Mouse (Mus musculus): Measurements from ENCODE around the gene Mtfr1l. TPM values are rescaled to one million over a fixed set of nuclear protein-coding genes. Genes with fewer than 3 reads are reported as not detected.

The Mtfr1l gene
- polyA plus RNA-seq (2016; fragmentation: Nextera tagmentation; extraction: Ambion mirVana) = 137 and 140 TPM in 2 replicates

GRCm38 (mm10) chr4:134534932-134535786 is at the start of gene Mtfr1l:
Gene Mtfr1l (minus strand): TSS chr4:134535387.
- Histone ChIP-seq H3K9me3 (replicated peaks) (no peaks in the 10 kb centered on the region), H3K4me3 (peak within 1 kb of the TSS; percentile 96), H3K4me2 (replicated peaks) (peak within 1 kb of the TSS; percentile 83), H3K36me3 (peaks cover 32% of the 10 kb centered on the region), H3K27me3 (no peaks in the 10 kb centered on the region), H3K9ac (peak within 1 kb of the TSS; percentile 87), H3K27ac (peak within 1 kb of the TSS; percentile 87), H3K4me1 (peaks cover 14% of the 10 kb centered on the region)
- ATAC-seq (ENCODE audit: low FRiP score) = peak; percentile 97
- under 1% methylated on average over 70 of the region's 71 CpGs for WGBS

GRCm38 (mm10) chr4:134583513-134583912 is 48.3 kb upstream of the Mtfr1l start:
- WGBS = 73% methylated on average over 3 of the region's 3 CpGs
- ATAC-seq (ENCODE audit: low FRiP score) = no peak
- Histone ChIP-seq H3K36me3 (no peaks in the 10 kb centered on the region), H3K27me3 (peaks cover 7% of the 10 kb centered on the region), H3K9ac (no peak overlapping the region), H3K9me3 (replicated peaks) (no peaks in the 10 kb centered on the region), H3K27ac (no peak overlapping the region), H3K4me2 (replicated peaks) (no peak overlapping the region), H3K4me3 (no peak overlapping the region), H3K4me1 (peaks cover 30% of the 10 kb centered on the region)

GRCm38 (mm10) chr4:134581365-134581764 is 46.2 kb upstream of the Mtfr1l start:
- Histone ChIP-seq H3K27ac (no peak overlapping the region), H3K4me1 (peaks cover 33% of the 10 kb centered on the region), H3K4me3 (no peak overlapping the region), H3K27me3 (peaks cover 7% of the 10 kb centered on the region), H3K36me3 (no peaks in the 10 kb centered on the region), H3K9me3 (replicated peaks) (no peaks in the 10 kb centered on the region), H3K4me2 (replicated peaks) (no peak overlapping the region), H3K9ac (no peak overlapping the region)
- no peak for ATAC-seq (ENCODE audit: low FRiP score)
- WGBS = 53% methylated on average over 8 of the region's 8 CpGs

- WGBS = 69% methylated on average over 15 of the region's 15 CpGs
- H3K27me3 ChIP-seq = peaks cover 7% of the 10 kb centered on the region
- no peak for ATAC-seq (ENCODE audit: low FRiP score)
- H3K9ac ChIP-seq = no peak overlapping the region
- no peak overlapping the region for H3K27ac ChIP-seq
- H3K9me3 ChIP-seq (replicated peaks) = no peaks in the 10 kb centered on the region
- H3K4me3 ChIP-seq = no peak overlapping the region
- H3K4me1 ChIP-seq = peaks cover 37% of the 10 kb centered on the region
- H3K36me3 ChIP-seq = no peaks in the 10 kb centered on the region
- no peak overlapping the region for H3K4me2 ChIP-seq (replicated peaks)
These were observed 45.4 kb upstream of the Mtfr1l start for GRCm38 (mm10) chr4:134580351-134581148.

GRCm38 (mm10) chr4:134579620-134580019 is 44.4 kb upstream of the Mtfr1l start:
- peak overlapping the region; percentile 11; the same call in 1 of the 2 replicates for H3K4me2 ChIP-seq (replicated peaks)
- WGBS = 38% methylated on average over 5 of the region's 5 CpGs
- H3K9me3 ChIP-seq (replicated peaks) = no peaks in the 10 kb centered on the region
- no peak overlapping the region; the same call in 1 of the 2 replicates for H3K4me3 ChIP-seq
- H3K27ac ChIP-seq = no peak overlapping the region
- ATAC-seq (ENCODE audit: low FRiP score) = no peak
- peaks cover 7% of the 10 kb centered on the region for H3K27me3 ChIP-seq
- H3K9ac ChIP-seq = peak overlapping the region; percentile 27; the same call in 1 of the 2 replicates
- H3K36me3 ChIP-seq = no peaks in the 10 kb centered on the region
- H3K4me1 ChIP-seq = peaks cover 41% of the 10 kb centered on the region

GRCm38 (mm10) chr4:134579212-134579611 is 44.0 kb upstream of the Mtfr1l start:
- H3K27me3 ChIP-seq = peaks cover 7% of the 10 kb centered on the region
- no peaks in the 10 kb centered on the region for H3K36me3 ChIP-seq
- peaks cover 41% of the 10 kb centered on the region for H3K4me1 ChIP-seq
- ATAC-seq (ENCODE audit: low FRiP score) = no peak
- H3K27ac ChIP-seq = no peak overlapping the region
- no peak overlapping the region; the same call in 1 of the 2 replicates for H3K4me3 ChIP-seq
- H3K4me2 ChIP-seq (replicated peaks) = peak overlapping the region; percentile 11; the same call in 1 of the 2 replicates
- 18% methylated on average over 11 of the region's 11 CpGs for WGBS
- peak overlapping the region; percentile 27; the same call in 1 of the 2 replicates for H3K9ac ChIP-seq
- no peaks in the 10 kb centered on the region; the same call in 1 of the 2 replicates for H3K9me3 ChIP-seq (replicated peaks)

- no peak overlapping the region for H3K4me3 ChIP-seq
- no peaks in the 10 kb centered on the region for H3K36me3 ChIP-seq
- peaks cover 7% of the 10 kb centered on the region for H3K27me3 ChIP-seq
- H3K4me2 ChIP-seq (replicated peaks) = no peak overlapping the region
- no peak overlapping the region for H3K27ac ChIP-seq
- 73% methylated on average over 5 of the region's 5 CpGs for WGBS
- H3K4me1 ChIP-seq = peaks cover 41% of the 10 kb centered on the region
- ATAC-seq (ENCODE audit: low FRiP score) = no peak
- no peak overlapping the region for H3K9ac ChIP-seq
- H3K9me3 ChIP-seq (replicated peaks) = no peaks in the 10 kb centered on the region; the same call in 1 of the 2 replicates
These were observed 43.2 kb upstream of the Mtfr1l start for GRCm38 (mm10) chr4:134578407-134578806.

DNA sequence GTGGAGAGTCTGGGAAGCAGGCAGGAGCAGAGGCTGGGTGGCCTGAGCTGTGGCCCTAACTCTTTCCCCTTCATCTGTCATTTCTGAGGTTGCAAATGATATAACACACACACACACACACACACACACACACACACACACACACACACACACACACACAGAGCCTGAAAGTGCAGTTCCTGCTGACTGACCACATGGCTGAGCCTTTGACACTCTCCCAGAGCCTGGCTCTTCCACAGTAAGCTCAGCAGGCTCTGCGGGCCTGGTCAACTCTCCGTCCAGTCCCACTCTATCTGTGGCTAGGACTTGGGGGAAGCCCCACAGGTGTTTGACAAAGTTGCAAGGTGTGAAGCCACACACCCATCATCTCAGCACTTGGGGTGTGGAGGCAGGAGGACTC is 42.1 kb upstream of the Mtfr1l start:
- Histone ChIP-seq H3K4me3 (no peak overlapping the region), H3K4me1 (peaks cover 44% of the 10 kb centered on the region), H3K36me3 (no peaks in the 10 kb centered on the region), H3K9me3 (replicated peaks) (no peaks in the 10 kb centered on the region; the same call in 1 of the 2 replicates), H3K9ac (no peak overlapping the region), H3K27me3 (peaks cover 7% of the 10 kb centered on the region), H3K4me2 (replicated peaks) (no peak overlapping the region), H3K27ac (no peak overlapping the region)
- ATAC-seq (ENCODE audit: low FRiP score) = no peak
- 75% methylated on average over 2 of the region's 2 CpGs for WGBS

DNA sequence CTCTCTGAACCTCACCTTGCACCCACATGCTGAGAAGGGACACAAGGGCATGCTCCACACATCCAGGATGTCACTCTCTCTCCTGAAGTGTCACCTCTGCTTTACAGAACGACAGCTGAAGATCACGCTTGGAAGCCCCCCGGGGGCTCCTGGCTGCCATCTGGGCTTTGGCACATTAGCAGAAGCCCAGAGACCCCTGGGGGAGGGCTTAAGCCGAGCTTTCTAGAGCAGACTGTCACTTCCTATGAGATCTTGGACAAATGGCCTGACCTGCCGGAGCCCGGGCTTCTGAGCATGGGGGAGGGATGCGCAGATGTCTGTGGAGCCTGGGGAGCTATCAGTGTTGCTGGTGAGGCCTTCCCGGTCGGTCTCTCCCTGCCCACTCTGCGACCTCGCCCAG is 40.3 kb upstream of the Mtfr1l start:
- Histone ChIP-seq H3K9me3 (replicated peaks) (no peaks in the 10 kb centered on the region; the same call in 1 of the 2 replicates), H3K4me2 (replicated peaks) (no peak overlapping the region), H3K9ac (no peak overlapping the region), H3K36me3 (no peaks in the 10 kb centered on the region), H3K27ac (no peak overlapping the region), H3K27me3 (peaks cover 4% of the 10 kb centered on the region), H3K4me3 (no peak overlapping the region), H3K4me1 (peaks cover 36% of the 10 kb centered on the region)
- 37% methylated on average over 11 of the region's 11 CpGs for WGBS
- no peak for ATAC-seq (ENCODE audit: low FRiP score)

GRCm38 (mm10) chr4:134572449-134573300 is 37.5 kb upstream of the Mtfr1l start:
- Histone ChIP-seq H3K4me1 (peaks cover 14% of the 10 kb centered on the region), H3K27ac (no peak overlapping the region), H3K4me3 (no peak overlapping the region), H3K27me3 (no peaks in the 10 kb centered on the region), H3K4me2 (replicated peaks) (no peak overlapping the region), H3K9ac (no peak overlapping the region), H3K9me3 (replicated peaks) (no peaks in the 10 kb centered on the region; the same call in 1 of the 2 replicates), H3K36me3 (0 out of 2 replicates have a peak, but pooled peaks cover 2% of the 10 kb centered on the region)
- 77% methylated on average over 24 of the region's 24 CpGs for WGBS
- ATAC-seq (ENCODE audit: low FRiP score) = no peak

GRCm38 (mm10) chr4:134570704-134571451 is 35.7 kb upstream of the Mtfr1l start:
- Histone ChIP-seq H3K9ac (peak overlapping the region; percentile 19; the same call in 1 of the 2 replicates), H3K9me3 (replicated peaks) (no peaks in the 10 kb centered on the region; the same call in 1 of the 2 replicates), H3K4me2 (replicated peaks) (no peak overlapping the region), H3K4me1 (peaks cover 19% of the 10 kb centered on the region), H3K27ac (peak overlapping the region; percentile 35), H3K36me3 (peaks cover 4% of the 10 kb centered on the region), H3K4me3 (no peak overlapping the region), H3K27me3 (peaks cover 3% of the 10 kb centered on the region; the same call in 1 of the 2 replicates)
- ATAC-seq (ENCODE audit: low FRiP score) = no peak
- 56% methylated on average over 14 of the region's 14 CpGs for WGBS

All from hindbrain, embryonic 12.5 days (tissue).